Mouse (Mus musculus) limb, embryonic 14.5 days (tissue): Measurements from ENCODE around the gene Smagp. TPM values are rescaled to one million over a fixed set of nuclear protein-coding genes. Genes with fewer than 3 reads are reported as not detected.

Experiments
- ATAC-seq: fragments of 200-750 bp; cut with Nextera tagmentation; 2 replicates; pipeline ENCODE4 v1.8.0; 2017; ENCODE audit warnings: low read depth, moderate number of reproducible peaks, moderate TSS enrichment; ENCODE audit not compliant: low FRiP score
- DNase-seq: peaks from one replicate; pipeline ENCODE4 v3.0.0-alpha.2; 2015; ENCODE audit warnings: low spot score
- H3K27ac ChIP-seq: fragments of 300-500 bp; sonication (generic); replicated peaks from 2 replicates; pipeline ENCODE4 v1.5.1; 2014; ENCODE audit warnings: low read depth, mild to moderate bottlenecking, low read length, moderate library complexity, mixed read lengths
- H3K27me3 ChIP-seq: fragments of 300-500 bp; sonication (generic); 2 replicates; pipeline ENCODE4 v1.6.1; 2014; ENCODE audit warnings: low read length, mixed read lengths; ENCODE audit not compliant: control insufficient read depth, insufficient read depth
- H3K36me3 ChIP-seq: fragments of 300-500 bp; sonication (generic); 2 replicates; pipeline ENCODE4 v1.6.1; 2014; ENCODE audit warnings: mild to moderate bottlenecking, low read length, moderate library complexity, mixed read lengths; ENCODE audit not compliant: control insufficient read depth, insufficient read depth
- H3K4me1 ChIP-seq: fragments of 300-500 bp; sonication (generic); 2 replicates; pipeline ENCODE4 v1.6.1; 2014; ENCODE audit warnings: antibody characterized with exemption, low read length, mixed read lengths; ENCODE audit not compliant: control insufficient read depth, insufficient read depth
- H3K4me2 ChIP-seq: fragments of 300-500 bp; sonication (generic); replicated peaks from 2 replicates; pipeline ENCODE4 v1.6.1; 2014; ENCODE audit warnings: low read depth, mild to moderate bottlenecking, low read length, moderate library complexity; ENCODE audit not compliant: severe bottlenecking
- H3K4me3 ChIP-seq: fragments of 300-500 bp; sonication (generic); replicated peaks from 2 replicates; pipeline ENCODE4 v1.5.1; 2014; ENCODE audit warnings: low read length
- H3K9ac ChIP-seq: fragments of 300-500 bp; sonication (generic); 2 replicates; pipeline ENCODE4 v1.6.1; 2014; ENCODE audit warnings: mild to moderate bottlenecking, low read depth, low read length, moderate library complexity; ENCODE audit not compliant: severe bottlenecking
- H3K9me3 ChIP-seq: fragments of 300-500 bp; sonication (generic); 2 replicates; pipeline ENCODE4 v1.6.1; 2016; ENCODE audit warnings: low read length; ENCODE audit not compliant: control insufficient read depth
- POLR2A ChIP-seq: fragments of 200-500 bp; IDR thresholded peaks from 2 replicates; pipeline ENCODE4 v1.8.0; 2012; ENCODE audit warnings: inconsistent platforms, mild to moderate bottlenecking, moderate library complexity, borderline replicate concordance; ENCODE audit not compliant: insufficient read depth, insufficient read length; ENCODE audit errors: extremely low read depth
- whole genome bisulfite sequencing: fragments of 180-500 bp; shearing (Covaris S2); extraction: QIAGEN DNeasy Blood & Tissue Kit; methylation state at CpG from one replicate; pipeline ENCODE4 v1.1.7; 2014; 5-methylcytosine and 5-hydroxymethylcytosine counted together
- polyA plus RNA-seq, 2 experiments: library from polyadenylated mRNA; depleted of rRNA in 1 of 2; stranded (reverse) in 1 of 2; unstranded in 1 of 2; fragments of >200 nt; fragmentation: Nextera tagmentation in 1 of 2; extraction: Ambion mirVana in 1 of 2; gene quantifications; 2 replicates each; pipeline versions ENCODE4 v1.2.1 to v1.2.3; 2012 to 2014

Gene Smagp
- polyA plus RNA-seq, 2 experiments, result 19.7 to 25.4 TPM

DNA sequence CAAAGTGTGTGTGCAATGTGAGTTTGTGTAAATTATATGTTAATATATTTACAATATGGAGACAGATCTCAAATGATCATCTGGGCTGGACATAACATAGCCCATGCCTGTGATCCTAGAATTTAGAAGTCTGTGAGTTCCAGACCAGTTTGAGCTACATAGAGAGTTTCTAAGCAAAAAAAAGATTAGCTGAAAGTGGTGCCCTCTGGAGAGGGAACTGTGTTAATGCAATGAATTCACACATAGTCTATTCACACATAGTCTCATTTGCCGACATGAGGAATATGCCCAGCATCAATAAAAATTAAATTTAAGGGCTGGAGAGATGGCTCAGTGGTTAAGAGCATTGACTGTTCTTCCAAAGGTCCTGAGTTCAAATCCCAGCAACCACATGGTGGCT lies 39.8 kb upstream of the Smagp start:
- Histone ChIP-seq H3K4me3 (no peak overlapping the region), H3K9ac (no peak overlapping the region), H3K4me1 (no peaks in the 10 kb centered on the region), H3K9me3 (no peaks in the 10 kb centered on the region), H3K27ac (no peak overlapping the region), H3K36me3 (no peaks in the 10 kb centered on the region), H3K4me2 (no peak overlapping the region), H3K27me3 (no peaks in the 10 kb centered on the region)
- ATAC-seq, result no peak
- WGBS, result 77% methylated on average over 1 of the region's 1 CpGs
- TF ChIP-seq POLR2A, result no peak
- no peak for DNase-seq

DNA sequence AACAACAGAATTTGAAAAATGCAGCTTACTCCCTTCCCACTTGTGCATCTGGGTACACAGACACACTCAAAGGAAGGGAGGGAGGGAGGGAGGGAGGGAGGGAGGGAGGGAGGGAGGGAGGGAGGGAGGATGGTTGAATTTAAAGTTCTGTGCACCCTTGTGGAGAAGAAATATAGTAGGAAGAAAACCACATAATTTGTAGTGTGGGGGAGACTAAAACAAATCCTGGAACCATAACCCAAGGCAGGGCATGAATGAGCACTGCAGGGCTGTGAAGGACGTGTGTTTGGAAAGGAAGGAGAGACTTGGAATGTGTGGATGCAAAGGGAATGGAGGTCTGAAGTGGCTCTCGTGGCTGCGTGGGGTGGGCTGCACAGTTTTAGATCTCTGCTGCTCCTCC lies 38.7 kb upstream of the Smagp start:
- DNase-seq, result no peak
- TF ChIP-seq POLR2A, result no peak
- no peak overlapping the region for H3K27ac ChIP-seq
- H3K27me3 ChIP-seq, result no peaks in the 10 kb centered on the region
- no peak for ATAC-seq
- WGBS, result 49% methylated on average over 3 of the region's 3 CpGs
- no peak overlapping the region for H3K4me3 ChIP-seq
- H3K9ac ChIP-seq, result no peak overlapping the region
- no peak overlapping the region for H3K4me2 ChIP-seq
- no peaks in the 10 kb centered on the region for H3K4me1 ChIP-seq
- H3K9me3 ChIP-seq, result no peaks in the 10 kb centered on the region
- no peaks in the 10 kb centered on the region for H3K36me3 ChIP-seq

DNA sequence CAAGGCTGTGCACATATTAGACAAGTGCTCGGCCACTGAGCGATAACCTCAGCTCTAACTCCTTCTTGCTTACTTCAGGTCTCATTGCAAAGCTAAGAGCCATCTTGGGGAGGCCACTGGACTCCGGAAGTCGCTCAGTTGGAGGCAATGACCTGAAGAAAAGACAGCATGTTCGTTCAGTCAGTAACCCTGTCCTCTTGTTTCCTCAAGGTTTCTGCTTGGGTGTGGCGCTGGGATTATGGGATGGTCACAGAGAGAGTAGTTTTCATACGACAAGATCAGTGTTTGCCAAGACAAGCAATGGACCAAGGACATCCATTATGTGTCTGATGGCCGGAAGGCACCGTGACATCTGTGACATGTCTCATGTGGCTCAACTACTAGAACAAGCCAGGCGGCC lies 37.8 kb upstream of the Smagp start:
- WGBS, result 88% methylated on average over 10 of the region's 10 CpGs
- no peak for DNase-seq
- no peak overlapping the region for H3K27ac ChIP-seq
- H3K9ac ChIP-seq, result no peak overlapping the region
- ATAC-seq, result no peak
- H3K4me3 ChIP-seq, result no peak overlapping the region
- TF ChIP-seq POLR2A, result no peak
- no peaks in the 10 kb centered on the region for H3K36me3 ChIP-seq
- H3K9me3 ChIP-seq, result no peaks in the 10 kb centered on the region
- no peaks in the 10 kb centered on the region for H3K4me1 ChIP-seq
- H3K4me2 ChIP-seq, result no peak overlapping the region
- no peaks in the 10 kb centered on the region for H3K27me3 ChIP-seq

DNA sequence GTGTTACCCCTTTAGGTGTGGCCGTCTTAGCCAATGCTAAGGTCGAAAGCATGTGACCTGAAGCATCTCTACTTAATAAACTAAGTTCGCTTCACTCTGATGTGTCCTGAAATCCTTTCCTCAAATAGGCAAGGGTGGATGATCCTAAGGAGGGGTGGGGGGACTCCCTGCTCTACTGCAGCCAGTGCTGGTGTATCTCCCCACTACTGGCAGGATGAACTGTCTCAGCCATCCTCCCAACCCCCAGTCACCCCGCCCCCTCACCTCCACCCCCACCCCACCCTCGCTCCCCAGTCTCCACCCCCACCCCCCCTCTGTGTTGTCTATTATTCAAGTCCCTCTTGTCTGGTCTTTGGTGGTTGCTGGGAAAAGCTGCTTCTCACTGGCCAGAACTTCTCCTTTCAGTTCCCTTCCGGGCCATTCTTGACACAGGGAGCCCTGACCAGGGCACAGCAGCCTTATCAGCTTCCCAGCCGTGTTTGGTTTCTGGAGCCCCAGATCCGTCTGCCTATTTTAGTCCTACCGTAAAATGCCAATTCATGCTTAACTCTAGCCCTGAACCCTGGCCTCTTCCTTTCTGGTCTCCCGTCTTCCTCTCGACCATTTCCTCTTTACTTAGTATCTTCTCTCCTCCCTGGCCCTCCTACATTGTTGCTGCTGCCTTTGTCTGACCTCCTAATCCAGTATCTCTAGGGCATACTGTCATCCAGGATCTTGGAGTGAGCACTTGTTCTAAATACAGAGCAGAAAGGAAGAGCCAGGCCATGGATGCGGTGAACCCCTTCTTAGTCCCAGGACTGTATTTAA lies 37.0 kb upstream of the Smagp start:
- DNase-seq (peak; percentile 11), ATAC-seq (no peak)
- 58% methylated on average over 12 of the region's 12 CpGs for WGBS
- no peaks in the 10 kb centered on the region for H3K9me3 ChIP-seq
- H3K4me3 ChIP-seq, result no peak overlapping the region
- no peaks in the 10 kb centered on the region for H3K36me3 ChIP-seq
- no peak overlapping the region for H3K9ac ChIP-seq
- H3K4me2 ChIP-seq, result no peak overlapping the region
- no peak for TF ChIP-seq POLR2A
- H3K27ac ChIP-seq, result no peak overlapping the region
- no peaks in the 10 kb centered on the region for H3K4me1 ChIP-seq
- H3K27me3 ChIP-seq, result no peaks in the 10 kb centered on the region

DNA sequence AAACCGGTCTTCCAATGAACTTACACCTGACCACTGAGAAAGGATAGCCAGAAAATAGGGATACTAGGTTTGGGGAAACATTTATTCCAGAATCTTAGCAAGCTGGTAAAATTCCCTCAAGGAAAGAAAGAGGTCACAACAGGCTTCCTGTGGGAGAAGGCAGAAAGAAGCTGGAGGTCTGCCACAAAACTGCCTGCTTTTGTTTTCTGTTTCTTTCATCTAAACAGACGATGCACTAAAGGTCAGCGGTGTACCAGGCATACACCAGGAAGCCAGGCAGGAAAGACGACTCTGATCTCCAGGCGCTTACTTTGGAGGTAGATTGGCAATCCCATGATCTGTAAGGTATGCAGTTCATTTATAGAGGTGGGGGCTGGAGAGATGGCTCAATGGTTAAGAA lies 34.1 kb upstream of the Smagp start:
- no peak for TF ChIP-seq POLR2A
- WGBS, result 76% methylated on average over 5 of the region's 5 CpGs

More for the DNA sequence above, 34.1 kb upstream of the Smagp start:
- DNase-seq (no peak), ATAC-seq (no peak)
- Histone ChIP-seq H3K4me2 (no peak overlapping the region), H3K4me3 (no peak overlapping the region), H3K4me1 (no peaks in the 10 kb centered on the region), H3K27ac (no peak overlapping the region), H3K36me3 (no peaks in the 10 kb centered on the region), H3K9ac (no peak overlapping the region), H3K9me3 (no peaks in the 10 kb centered on the region), H3K27me3 (no peaks in the 10 kb centered on the region)
